Mouse (Mus musculus): ENCODE data around the gene Slc23a2.

GRCm38 (mm10) chr2:132008186-132008585 is 136.7 kb downstream of the Slc23a2 start:
- TF ChIP-seq CTCF (IDR thresholded peaks at IDR 0.05; ENCODE audit: low read depth) (no peak), EP300 (optimal IDR thresholded peaks at IDR 0.05) (no peak)

All from stomach, postnatal 0 days (tissue).